Mouse (Mus musculus) kidney, embryonic 16.5 days (tissue): ENCODE measurements at regions not wholly inside any gene's neighbourhood (a gene's known extent, or its start where the extent isn't known, plus 50 kb on each side); places are given as distances from the start of the nearest gene placed in this dataset.

ENCODE experiments used
- ATAC-seq: fragments of 200-750 bp; cut with Nextera tagmentation; 2 replicates; pipeline ENCODE4 v1.8.0; 2017; ENCODE audit warnings: moderate TSS enrichment; ENCODE audit not compliant: low FRiP score, low TSS enrichment
- H3K27ac ChIP-seq: fragments of 300-500 bp; sonication (generic); 2 replicates; pipeline ENCODE4 v1.5.1; 2014; ENCODE audit warnings: low read length
- H3K27me3 ChIP-seq: fragments of 300-500 bp; sonication (generic); 2 replicates; pipeline ENCODE4 v1.6.1; 2014; ENCODE audit warnings: low read length, control low read depth, mixed read lengths; ENCODE audit not compliant: insufficient read depth
- H3K36me3 ChIP-seq: fragments of 300-500 bp; sonication (generic); 2 replicates; pipeline ENCODE4 v1.6.1; 2014; ENCODE audit warnings: low read length, control low read depth, mixed read lengths; ENCODE audit not compliant: insufficient read depth
- H3K4me1 ChIP-seq: fragments of 300-500 bp; sonication (generic); 2 replicates; pipeline ENCODE4 v1.6.1; 2014; ENCODE audit warnings: low read length, control low read depth, mixed read lengths; ENCODE audit not compliant: insufficient read depth
- H3K4me2 ChIP-seq: fragments of 300-500 bp; sonication (generic); replicated peaks from 2 replicates; pipeline ENCODE4 v1.6.1; 2014; ENCODE audit warnings: low read depth, low read length
- H3K4me3 ChIP-seq: fragments of 300-500 bp; sonication (generic); 2 replicates; pipeline ENCODE4 v1.5.1; 2014; ENCODE audit warnings: mild to moderate bottlenecking, low read length
- H3K9ac ChIP-seq: fragments of 300-500 bp; sonication (generic); replicated peaks from 2 replicates; pipeline ENCODE4 v1.6.1; 2014; ENCODE audit warnings: low read length
- H3K9me3 ChIP-seq: fragments of 300-500 bp; sonication (generic); 2 replicates; pipeline ENCODE4 v1.6.1; 2016; ENCODE audit warnings: low read length, control low read depth
- WGBS: fragments of 180-500 bp; shearing (Covaris S2); extraction: QIAGEN DNeasy Blood & Tissue Kit; methylation state at CpG from one replicate; pipeline ENCODE4 v1.1.7; 2014; 5-methylcytosine and 5-hydroxymethylcytosine counted together

GRCm38 (mm10) chr2:160148031-160148430, 185.9 kb downstream of the Gm826 start:
- no peak overlapping the region for H3K27ac ChIP-seq
- no peaks in the 10 kb centered on the region for H3K36me3 ChIP-seq
- H3K4me2 ChIP-seq = no peak overlapping the region
- H3K4me3 ChIP-seq = no peak overlapping the region
- no peaks in the 10 kb centered on the region for H3K9me3 ChIP-seq
- no peaks in the 10 kb centered on the region for H3K4me1 ChIP-seq
- H3K27me3 ChIP-seq = no peaks in the 10 kb centered on the region
- H3K9ac ChIP-seq = no peak overlapping the region
- WGBS = 60% methylated on average over 2 of the region's 2 CpGs
- ATAC-seq = no peak

- Histone ChIP-seq H3K27me3 (no peaks in the 10 kb centered on the region), H3K36me3 (no peaks in the 10 kb centered on the region), H3K4me1 (no peaks in the 10 kb centered on the region), H3K4me2 (no peak overlapping the region), H3K9me3 (no peaks in the 10 kb centered on the region), H3K4me3 (no peak overlapping the region), H3K27ac (no peak overlapping the region), H3K9ac (no peak overlapping the region)
- ATAC-seq = no peak
- 73% methylated on average over 4 of the region's 4 CpGs for WGBS
Measured at GRCm38 (mm10) chr2:160140166-160140740, 193.7 kb downstream of the Gm826 start.

GRCm38 (mm10) chr2:160138091-160138490, 195.9 kb downstream of the Gm826 start:
- no peaks in the 10 kb centered on the region for H3K27me3 ChIP-seq
- WGBS = 82% methylated on average over 2 of the region's 2 CpGs
- no peak for ATAC-seq

GRCm38 (mm10) chr2:160131797-160132196, 202.2 kb downstream of the Gm826 start:
- ATAC-seq = no peak
- no peak overlapping the region for H3K4me3 ChIP-seq

More at GRCm38 (mm10) chr2:160138091-160138490, 195.9 kb downstream of the Gm826 start:
- Histone ChIP-seq H3K4me3 (no peak overlapping the region), H3K27ac (no peak overlapping the region), H3K36me3 (no peaks in the 10 kb centered on the region), H3K9ac (no peak overlapping the region), H3K4me1 (no peaks in the 10 kb centered on the region), H3K4me2 (no peak overlapping the region), H3K9me3 (no peaks in the 10 kb centered on the region)

GRCm38 (mm10) chr2:160131386-160131785, 202.6 kb downstream of the Gm826 start:
- no peak for ATAC-seq
- Histone ChIP-seq H3K9ac (no peak overlapping the region), H3K27me3 (no peaks in the 10 kb centered on the region), H3K4me3 (no peak overlapping the region), H3K4me2 (no peak overlapping the region), H3K4me1 (no peaks in the 10 kb centered on the region), H3K27ac (no peak overlapping the region), H3K36me3 (no peaks in the 10 kb centered on the region), H3K9me3 (no peaks in the 10 kb centered on the region)
- WGBS = 82% methylated on average over 2 of the region's 2 CpGs

More at GRCm38 (mm10) chr2:160131797-160132196, 202.2 kb downstream of the Gm826 start:
- H3K9me3 ChIP-seq = no peaks in the 10 kb centered on the region
- 81% methylated on average over 2 of the region's 2 CpGs for WGBS
- H3K9ac ChIP-seq = no peak overlapping the region
- H3K27ac ChIP-seq = no peak overlapping the region
- H3K4me2 ChIP-seq = no peak overlapping the region
- H3K36me3 ChIP-seq = no peaks in the 10 kb centered on the region
- H3K27me3 ChIP-seq = no peaks in the 10 kb centered on the region
- no peaks in the 10 kb centered on the region for H3K4me1 ChIP-seq

- no peaks in the 10 kb centered on the region for H3K9me3 ChIP-seq
- H3K9ac ChIP-seq = no peak overlapping the region
- no peak overlapping the region for H3K4me2 ChIP-seq
- H3K4me1 ChIP-seq = no peaks in the 10 kb centered on the region
- no peak overlapping the region for H3K27ac ChIP-seq
- H3K4me3 ChIP-seq = no peak overlapping the region
- H3K27me3 ChIP-seq = no peaks in the 10 kb centered on the region; the same call in 1 of the 2 replicates
- no peak for ATAC-seq
- no peaks in the 10 kb centered on the region for H3K36me3 ChIP-seq
Measured at GRCm38 (mm10) chr2:160117148-160117547, 216.8 kb downstream of the Gm826 start.

GRCm38 (mm10) chr2:160111176-160111692, 222.7 kb downstream of the Gm826 start:
- Histone ChIP-seq H3K9ac (no peak overlapping the region), H3K9me3 (no peaks in the 10 kb centered on the region), H3K36me3 (no peaks in the 10 kb centered on the region), H3K27me3 (no peaks in the 10 kb centered on the region; the same call in 1 of the 2 replicates), H3K27ac (no peak overlapping the region), H3K4me1 (no peaks in the 10 kb centered on the region), H3K4me2 (no peak overlapping the region), H3K4me3 (no peak overlapping the region)
- ATAC-seq = no peak

GRCm38 (mm10) chr2:160093078-160093477, 240.9 kb downstream of the Gm826 start:
- Histone ChIP-seq H3K4me3 (no peak overlapping the region), H3K27ac (no peak overlapping the region), H3K9me3 (no peaks in the 10 kb centered on the region), H3K27me3 (no peaks in the 10 kb centered on the region), H3K9ac (no peak overlapping the region), H3K36me3 (no peaks in the 10 kb centered on the region), H3K4me2 (no peak overlapping the region), H3K4me1 (no peaks in the 10 kb centered on the region)
- ATAC-seq = no peak
- WGBS = 43% methylated on average over 12 of the region's 12 CpGs

GRCm38 (mm10) chr2:160085999-160086398, 248.0 kb downstream of the Gm826 start:
- Histone ChIP-seq H3K27ac (no peak overlapping the region), H3K9me3 (no peaks in the 10 kb centered on the region), H3K4me3 (no peak overlapping the region), H3K4me1 (no peaks in the 10 kb centered on the region), H3K27me3 (no peaks in the 10 kb centered on the region), H3K4me2 (no peak overlapping the region), H3K36me3 (no peaks in the 10 kb centered on the region), H3K9ac (no peak overlapping the region)
- no peak for ATAC-seq
- 60% methylated on average over 4 of the region's 4 CpGs for WGBS

- 90% methylated on average over 4 of the region's 4 CpGs for WGBS
- ATAC-seq = no peak
- H3K9ac ChIP-seq = no peak overlapping the region
Measured at GRCm38 (mm10) chr2:160083674-160084073, 250.3 kb downstream of the Gm826 start.

More at GRCm38 (mm10) chr2:160083674-160084073, 250.3 kb downstream of the Gm826 start:
- Histone ChIP-seq H3K27me3 (no peaks in the 10 kb centered on the region), H3K36me3 (no peaks in the 10 kb centered on the region), H3K9me3 (no peaks in the 10 kb centered on the region), H3K4me3 (no peak overlapping the region), H3K4me1 (no peaks in the 10 kb centered on the region), H3K27ac (no peak overlapping the region), H3K4me2 (no peak overlapping the region)
